Comparison of ENCODE assay signal across 14 mouse cellular contexts in genomic region chr4:145178918-145179549, GRCm38 (mm10).
"Had no signal": no experiment of that assay in that cellular context is flagged by ENCODE, and none has a peak within 500 bp of the region (broad histone marks: within the 10 kb centered on the region; RNA-seq: fewer than 3 reads in every experiment).

No protein-coding gene starts in this region.

- H3K4me1 ChIP-seq: midbrain, embryonic 12.5 days; midbrain, embryonic 15.5 days; neural tube, embryonic 12.5 days had no signal

- ATAC-seq: midbrain, embryonic 15.5 days had no signal

- H3K9me3 ChIP-seq: megakaryocyte, embryonic 14.5 days; midbrain, embryonic 12.5 days; midbrain, embryonic 15.5 days; neural tube, embryonic 12.5 days had no signal

- DNase-seq: lung, adult 18-20 months; lung, embryonic 14.5 days; lung, postnatal 10 days; lung, postnatal 4 days; right cerebral cortex, postnatal 14 days; spleen, adult 18-20 months; thymus, adult 18-20 months; thymus, postnatal 14 days; thymus, postnatal 36 days had no signal

- H3K9ac ChIP-seq: liver, embryonic 14.5 days; lung, embryonic 14.5 days; midbrain, embryonic 12.5 days; midbrain, embryonic 15.5 days; neural tube, embryonic 12.5 days had no signal

- H3K4me2 ChIP-seq: lung, embryonic 14.5 days; midbrain, embryonic 12.5 days; midbrain, embryonic 15.5 days; neural tube, embryonic 12.5 days had no signal

- H3K27ac ChIP-seq: liver, embryonic 14.5 days; midbrain, embryonic 12.5 days; midbrain, embryonic 15.5 days; neural tube, embryonic 12.5 days had no signal

- H3K4me3 ChIP-seq: megakaryocyte, embryonic 14.5 days; midbrain, embryonic 12.5 days; midbrain, embryonic 15.5 days; neural tube, embryonic 12.5 days had no signal

- H3K27me3 ChIP-seq: megakaryocyte, embryonic 14.5 days; midbrain, embryonic 12.5 days; midbrain, embryonic 15.5 days; neural tube, embryonic 12.5 days had no signal
